Mouse (Mus musculus): Measurements from ENCODE around the gene Txnip.
A peak's percentile ranks its signal among the peaks of the same experiment; 100 is the strongest.

Txnip gene

GRCm38 (mm10) chr3:96549346-96549745 lies 8.4 kb upstream of the Txnip start:
- DNase-seq (ENCODE audit: extremely low read depth, insufficient read length, low spot score): no peak

GRCm38 (mm10) chr3:96551203-96551602 lies 6.6 kb upstream of the Txnip start:
- no peak for DNase-seq (ENCODE audit: extremely low read depth, insufficient read length, low spot score)

- no peak for DNase-seq (ENCODE audit: extremely low read depth, insufficient read length, low spot score)
Observed at GRCm38 (mm10) chr3:96551890-96552289, 5.9 kb upstream of the Txnip start.

- DNase-seq (ENCODE audit: extremely low read depth, insufficient read length, low spot score): no peak
Observed at GRCm38 (mm10) chr3:96553601-96554000, 4.2 kb upstream of the Txnip start.

GRCm38 (mm10) chr3:96554251-96554650 lies 3.5 kb upstream of the Txnip start:
- no peak for DNase-seq (ENCODE audit: extremely low read depth, insufficient read length, low spot score)

- DNase-seq (ENCODE audit: extremely low read depth, insufficient read length, low spot score): peak; percentile 56
Observed at GRCm38 (mm10) chr3:96555041-96555596, 2.6 kb upstream of the Txnip start.

- no peak for DNase-seq (ENCODE audit: extremely low read depth, insufficient read length, low spot score)
Observed at GRCm38 (mm10) chr3:96555999-96556614, 1.6 kb upstream of the Txnip start.

- DNase-seq (ENCODE audit: extremely low read depth, insufficient read length, low spot score): no peak
Observed at GRCm38 (mm10) chr3:96556651-96557635, 814 bp upstream of the Txnip start.

- DNase-seq (ENCODE audit: extremely low read depth, insufficient read length, low spot score): peak; percentile 49
Observed at GRCm38 (mm10) chr3:96558159-96558558, 402 bp downstream of the Txnip start.

- no peak for DNase-seq (ENCODE audit: extremely low read depth, insufficient read length, low spot score)
Observed at GRCm38 (mm10) chr3:96558668-96559196, 975 bp downstream of the Txnip start.

GRCm38 (mm10) chr3:96559398-96559910 lies 1.7 kb downstream of the Txnip start:
- no peak for DNase-seq (ENCODE audit: extremely low read depth, insufficient read length, low spot score)

- no peak for DNase-seq (ENCODE audit: extremely low read depth, insufficient read length, low spot score)
Observed at GRCm38 (mm10) chr3:96559911-96560850, 2.4 kb downstream of the Txnip start.

GRCm38 (mm10) chr3:96560881-96561668 lies 3.3 kb downstream of the Txnip start:
- no peak for DNase-seq (ENCODE audit: extremely low read depth, insufficient read length, low spot score)

- no peak for DNase-seq (ENCODE audit: extremely low read depth, insufficient read length, low spot score)
Observed at GRCm38 (mm10) chr3:96561946-96562681, 4.4 kb downstream of the Txnip start.

- no peak for DNase-seq (ENCODE audit: extremely low read depth, insufficient read length, low spot score)
Observed at GRCm38 (mm10) chr3:96563267-96563666, 5.5 kb downstream of the Txnip start.

GRCm38 (mm10) chr3:96563911-96564632 lies 6.3 kb downstream of the Txnip start:
- DNase-seq (ENCODE audit: extremely low read depth, insufficient read length, low spot score): no peak

- no peak for DNase-seq (ENCODE audit: extremely low read depth, insufficient read length, low spot score)
Observed at GRCm38 (mm10) chr3:96564633-96565032, 6.9 kb downstream of the Txnip start.

- no peak for DNase-seq (ENCODE audit: extremely low read depth, insufficient read length, low spot score)
Observed at GRCm38 (mm10) chr3:96565105-96565504, 7.3 kb downstream of the Txnip start.
